Mouse (Mus musculus): Measurements from ENCODE around the gene Fam102a.

GRCm38 (mm10) chr2:32541986-32542573 is 6.9 kb downstream of the Fam102a start:
- TF ChIP-seq CTCF (IDR thresholded peaks at IDR 0.05; ENCODE audit: low read depth) (no peak), EP300 (IDR thresholded peaks at IDR 0.05; ENCODE audit: low read depth) (no peak)

All from liver, embryonic 14.5 days (tissue).